ENCODE assay signal across 11 mouse cellular contexts in the genomic region with DNA sequence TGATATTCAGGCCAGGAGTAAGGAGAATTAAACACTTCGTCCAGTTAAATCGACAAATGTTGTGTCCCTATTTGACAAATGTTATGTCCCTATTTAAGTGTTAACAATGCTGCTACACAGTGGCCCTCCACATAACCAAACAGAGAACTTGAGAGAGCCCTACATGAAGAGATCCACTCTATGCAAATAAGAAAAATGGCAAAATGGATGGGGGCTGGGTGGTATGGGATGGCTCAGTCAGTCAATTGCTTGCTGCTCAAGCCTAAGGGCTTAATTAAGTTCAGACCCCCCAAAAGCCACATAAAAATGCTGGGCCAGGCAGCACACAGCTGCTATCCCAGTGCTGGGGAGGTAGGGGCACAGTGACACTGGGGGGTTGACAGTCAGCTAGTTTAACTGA. TPM values are rescaled to one million over a fixed set of nuclear protein-coding genes. Genes with fewer than 3 reads are reported as not detected.
DNase-seq lines count a peak whose midpoint lies in the region; ATAC-seq and TF ChIP-seq lines count a peak whose summit lies in the region.
"Had no signal": no experiment of that assay in that cellular context is flagged by ENCODE, and none has a peak within 500 bp of the region (broad histone marks: within the 10 kb centered on the region; RNA-seq: fewer than 3 reads in every experiment).

No protein-coding gene starts in this region.

- WGBS in heart, embryonic 12.5 days = 84% methylated on average over 2 of the region's 2 CpGs
- 72% methylated on average over 2 of the region's 2 CpGs for WGBS in hindbrain, embryonic 10.5 days
- WGBS in midbrain, embryonic 12.5 days = 73% methylated on average over 2 of the region's 2 CpGs

- H3K36me3 ChIP-seq in heart, embryonic 12.5 days = no peaks in the 10 kb centered on the region
- H3K36me3 ChIP-seq in hindbrain, embryonic 10.5 days = no peaks in the 10 kb centered on the region
- no peaks in the 10 kb centered on the region for H3K36me3 ChIP-seq in midbrain, embryonic 12.5 days

- H3K27ac ChIP-seq in heart, embryonic 12.5 days (ENCODE audit: poor library complexity, severe bottlenecking) = peak overlapping the region; percentile 85
- H3K27ac ChIP-seq in bone marrow macrophage, adult 2 months (ENCODE audit: insufficient read depth, low read depth, low read length) = peak overlapping the region; percentile 70
- H3K27ac ChIP-seq in hindbrain, embryonic 10.5 days = peak overlapping the region; percentile 82
- peak overlapping the region; percentile 67 for H3K27ac ChIP-seq in midbrain, embryonic 12.5 days (replicated peaks)

- H3K4me2 ChIP-seq in heart, embryonic 12.5 days = no peak overlapping the region
- no peak overlapping the region for H3K4me2 ChIP-seq in midbrain, embryonic 12.5 days (replicated peaks)

- H3K4me3 ChIP-seq in heart, embryonic 12.5 days = no peak overlapping the region
- H3K4me3 ChIP-seq in bone marrow macrophage, adult 2 months (ENCODE audit: insufficient read depth, low read length) = no peak overlapping the region
- no peak overlapping the region for H3K4me3 ChIP-seq in hindbrain, embryonic 10.5 days
- H3K4me3 ChIP-seq in midbrain, embryonic 12.5 days = no peak overlapping the region

- H3K27me3 ChIP-seq in heart, embryonic 12.5 days (replicated peaks) = no peaks in the 10 kb centered on the region
- no peaks in the 10 kb centered on the region for H3K27me3 ChIP-seq in hindbrain, embryonic 10.5 days (ENCODE audit: insufficient read depth, poor library complexity, severe bottlenecking)
- H3K27me3 ChIP-seq in midbrain, embryonic 12.5 days = no peaks in the 10 kb centered on the region

- H3K9ac ChIP-seq in heart, embryonic 12.5 days = peak overlapping the region; percentile 9; the same call in 1 of the 2 replicates
- no peak overlapping the region for H3K9ac ChIP-seq in midbrain, embryonic 12.5 days (replicated peaks)

- TF ChIP-seq POLR2A in bone marrow macrophage, adult 2 months (IDR thresholded peaks at IDR 0.05; ENCODE audit: borderline replicate concordance, low read depth, low read length) = no peak

- no peaks in the 10 kb centered on the region for H3K9me3 ChIP-seq in heart, embryonic 12.5 days (replicated peaks)
- H3K9me3 ChIP-seq in hindbrain, embryonic 10.5 days = no peaks in the 10 kb centered on the region
- H3K9me3 ChIP-seq in midbrain, embryonic 12.5 days = no peaks in the 10 kb centered on the region

- intact Hi-C loops in heart, postnatal 10 days (cut with DNase I) = loop anchor here (5.0 kb wide), 2 partner anchors 37 to 87 kb away; partner anchors contain the start of gene Dennd4a

- ATAC-seq in heart, embryonic 12.5 days (ENCODE audit: insufficient number of reproducible peaks, low FRiP score) = no peak
- ATAC-seq in midbrain, embryonic 12.5 days (ENCODE audit: low FRiP score, low read depth) = no peak
- ATAC-seq in cerebellum, adult (ENCODE audit: insufficient number of reproducible peaks, low FRiP score, low TSS enrichment) = no peak
- ATAC-seq: CD4-positive, CD25-positive, alpha-beta regulatory T cell, adult 4 months; inflammation-experienced regulatory T-cells, adult 6 months had no signal

- H3K4me1 ChIP-seq in heart, embryonic 12.5 days (replicated peaks) = peaks cover 47% of the 10 kb centered on the region
- H3K4me1 ChIP-seq in bone marrow macrophage, adult 2 months (ENCODE audit: control insufficient read depth, insufficient read depth, low read length) = peaks cover 31% of the 10 kb centered on the region
- peaks cover 17% of the 10 kb centered on the region for H3K4me1 ChIP-seq in hindbrain, embryonic 10.5 days (replicated peaks)
- H3K4me1 ChIP-seq in midbrain, embryonic 12.5 days = peaks cover 8% of the 10 kb centered on the region

- TF ChIP-seq CTCF in bone marrow macrophage, adult 2 months (IDR thresholded peaks at IDR 0.05; ENCODE audit: low read depth, low read length) = no peak

- DNase-seq in heart, postnatal 10 days = no peak
- DNase-seq in hindbrain, embryonic 10.5 days (ENCODE audit: low spot score) = no peak
- DNase-seq in layer of hippocampus, adult 18-20 months (ENCODE audit: low spot score in 2 of 2) = no peak
- DNase-seq in right cerebral cortex, adult 2 months (ENCODE audit: low spot score in 2 of 2) = no peak
- DNase-seq: thymus, adult 2 months had no signal

RNA-seq across cellular contexts. Expression of gene Dennd4a, which starts 36.3 kb away (rescaled TPM):
- 5.4 and 8.0 TPM in 2 replicates for polyA plus RNA-seq in heart, embryonic 12.5 days (2016; fragmentation: Nextera tagmentation; extraction: Ambion mirVana)
- total RNA-seq in heart, postnatal 10 days (2021) = 10 to 100 TPM; 11.8 to 12.0 TPM
- polyA plus RNA-seq in bone marrow macrophage, adult 2 months (2012; ENCODE audit: insufficient read depth, insufficient read length, missing spikeins) = 14.9 and 18.3 TPM in 2 replicates
- polyA plus RNA-seq in hindbrain, embryonic 10.5 days (2016; fragmentation: Nextera tagmentation; extraction: Ambion mirVana) = 8.0 and 8.8 TPM in 2 replicates
- polyA plus RNA-seq in midbrain, embryonic 12.5 days (2016; fragmentation: Nextera tagmentation; extraction: Ambion mirVana) = 10.4 and 12.3 TPM in 2 replicates
- total RNA-seq in layer of hippocampus, adult 18-20 months (2021) = 10 to 100 TPM; 35.5 to 37.6 TPM

RNA-seq across cellular contexts. Expression of gene Rab11a, which starts 37.3 kb away (rescaled TPM):
- 325 and 346 TPM in 2 replicates for polyA plus RNA-seq in heart, embryonic 12.5 days (2016; fragmentation: Nextera tagmentation; extraction: Ambion mirVana)
- 100 to 1,000 TPM; 274 to 276 TPM for total RNA-seq in heart, postnatal 10 days (2021)
- 349 and 394 TPM in 2 replicates for polyA plus RNA-seq in bone marrow macrophage, adult 2 months (2012; ENCODE audit: insufficient read depth, insufficient read length, missing spikeins)
- polyA plus RNA-seq in hindbrain, embryonic 10.5 days (2016; fragmentation: Nextera tagmentation; extraction: Ambion mirVana) = 290 and 299 TPM in 2 replicates
- polyA plus RNA-seq in midbrain, embryonic 12.5 days (2016; fragmentation: Nextera tagmentation; extraction: Ambion mirVana) = 304 and 308 TPM in 2 replicates
- total RNA-seq in layer of hippocampus, adult 18-20 months (2021) = 100 to 1,000 TPM; 208 to 222 TPM
